Mouse (Mus musculus): ENCODE results near the gene Klhdc2. TPM values are rescaled to one million over a fixed set of nuclear protein-coding genes. Genes with fewer than 3 reads are reported as not detected.
A peak's percentile ranks its signal among the peaks of the same experiment; 100 is the strongest.

Klhdc2 gene
- total and polyA plus RNA-seq, 3 experiments, result 46.7 to 114 (median 93.1) TPM

GRCm38 (mm10) chr12:69287535-69287934 lies 8.9 kb upstream of the Klhdc2 start:
- TF ChIP-seq CTCF (IDR thresholded peaks at IDR 0.05) (no peak), EP300 (IDR thresholded peaks at IDR 0.05; ENCODE audit: insufficient read depth, low read depth, low read length) (no peak), POLR2A (IDR thresholded peaks at IDR 0.05; ENCODE audit: insufficient read depth, low read depth, low read length) (no peak)
- H3K4me3 ChIP-seq, result no peak overlapping the region
- 86% methylated on average over 8 of the region's 8 CpGs for WGBS
- H3K79me2 ChIP-seq (replicated peaks; ENCODE audit: control insufficient read depth, insufficient read depth, low read length), result no peaks in the 10 kb centered on the region
- no peak overlapping the region for H3K27ac ChIP-seq
- no peaks in the 10 kb centered on the region for H3K27me3 ChIP-seq (ENCODE audit: control insufficient read depth, insufficient read depth, low read length)
- intact Hi-C loops (cut with DNase I), result no loop called here
- no peaks in the 10 kb centered on the region for H3K36me3 ChIP-seq (ENCODE audit: control insufficient read depth, insufficient read depth, low read length)
- DNase-seq, result no peak
- H3K4me1 ChIP-seq (ENCODE audit: control insufficient read depth, insufficient read depth, low read length), result no peaks in the 10 kb centered on the region
- H3K9ac ChIP-seq (ENCODE audit: low read depth, low read length), result no peak overlapping the region

- DNase-seq, result no peak
- no peaks in the 10 kb centered on the region for H3K4me1 ChIP-seq (ENCODE audit: control insufficient read depth, insufficient read depth, low read length)
- H3K27me3 ChIP-seq (ENCODE audit: control insufficient read depth, insufficient read depth, low read length), result no peaks in the 10 kb centered on the region
- no peaks in the 10 kb centered on the region for H3K36me3 ChIP-seq (ENCODE audit: control insufficient read depth, insufficient read depth, low read length)
- intact Hi-C loops (cut with DNase I), result no loop called here
- TF ChIP-seq EP300 (IDR thresholded peaks at IDR 0.05; ENCODE audit: insufficient read depth, low read depth, low read length), result no peak
- TF ChIP-seq POLR2A (IDR thresholded peaks at IDR 0.05; ENCODE audit: insufficient read depth, low read depth, low read length), result no peak
- no peak for TF ChIP-seq CTCF (IDR thresholded peaks at IDR 0.05)
- WGBS, result 52% methylated on average over 9 of the region's 9 CpGs
- no peaks in the 10 kb centered on the region for H3K79me2 ChIP-seq (replicated peaks; ENCODE audit: control insufficient read depth, insufficient read depth, low read length)
- no peak overlapping the region for H3K27ac ChIP-seq
- H3K4me3 ChIP-seq, result no peak overlapping the region
- H3K9ac ChIP-seq (ENCODE audit: low read depth, low read length), result no peak overlapping the region
These were observed 7.8 kb upstream of the Klhdc2 start for GRCm38 (mm10) chr12:69288699-69289098.

GRCm38 (mm10) chr12:69292401-69292800 lies 4.1 kb upstream of the Klhdc2 start:
- TF ChIP-seq CTCF (IDR thresholded peaks at IDR 0.05) (no peak), POLR2A (IDR thresholded peaks at IDR 0.05; ENCODE audit: insufficient read depth, low read depth, low read length) (no peak), EP300 (IDR thresholded peaks at IDR 0.05; ENCODE audit: insufficient read depth, low read depth, low read length) (no peak)
- H3K79me2 ChIP-seq (replicated peaks; ENCODE audit: control insufficient read depth, insufficient read depth, low read length), result 0 out of 2 replicates have a peak, but pooled peaks cover 1% of the 10 kb centered on the region
- no peak for DNase-seq
- H3K4me1 ChIP-seq (ENCODE audit: control insufficient read depth, insufficient read depth, low read length), result no peaks in the 10 kb centered on the region
- no peak overlapping the region for H3K27ac ChIP-seq
- no peak overlapping the region for H3K4me3 ChIP-seq
- H3K27me3 ChIP-seq (ENCODE audit: control insufficient read depth, insufficient read depth, low read length), result no peaks in the 10 kb centered on the region
- no peaks in the 10 kb centered on the region for H3K36me3 ChIP-seq (ENCODE audit: control insufficient read depth, insufficient read depth, low read length)
- intact Hi-C loops (cut with DNase I), result no loop called here
- 74% methylated on average over 6 of the region's 6 CpGs for WGBS
- no peak overlapping the region for H3K9ac ChIP-seq (ENCODE audit: low read depth, low read length)

GRCm38 (mm10) chr12:69293815-69294214 lies 2.7 kb upstream of the Klhdc2 start:
- Histone ChIP-seq H3K4me1 (ENCODE audit: control insufficient read depth, insufficient read depth, low read length) (peaks cover 4% of the 10 kb centered on the region), H3K27ac (no peak overlapping the region), H3K36me3 (ENCODE audit: control insufficient read depth, insufficient read depth, low read length) (peaks cover 6% of the 10 kb centered on the region), H3K27me3 (ENCODE audit: control insufficient read depth, insufficient read depth, low read length) (no peaks in the 10 kb centered on the region), H3K4me3 (no peak overlapping the region), H3K79me2 (replicated peaks; ENCODE audit: control insufficient read depth, insufficient read depth, low read length) (peaks cover 3% of the 10 kb centered on the region; the same call in 1 of the 2 replicates), H3K9ac (ENCODE audit: low read depth, low read length) (no peak overlapping the region)
- 21% methylated on average over 2 of the region's 2 CpGs for WGBS
- DNase-seq, result no peak
- intact Hi-C loops (cut with DNase I), result no loop called here
- TF ChIP-seq CTCF (IDR thresholded peaks at IDR 0.05), result no peak
- TF ChIP-seq POLR2A (IDR thresholded peaks at IDR 0.05; ENCODE audit: insufficient read depth, low read depth, low read length), result no peak
- no peak for TF ChIP-seq EP300 (IDR thresholded peaks at IDR 0.05; ENCODE audit: insufficient read depth, low read depth, low read length)

- WGBS, result 76% methylated on average over 2 of the region's 2 CpGs
These were observed 1.5 kb upstream of the Klhdc2 start for GRCm38 (mm10) chr12:69294936-69295335.

GRCm38 (mm10) chr12:69295651-69296050 lies 830 bp upstream of the Klhdc2 start:
- Histone ChIP-seq H3K36me3 (ENCODE audit: control insufficient read depth, insufficient read depth, low read length) (peaks cover 6% of the 10 kb centered on the region), H3K79me2 (replicated peaks; ENCODE audit: control insufficient read depth, insufficient read depth, low read length) (peaks cover 3% of the 10 kb centered on the region; the same call in 1 of the 2 replicates), H3K27me3 (ENCODE audit: control insufficient read depth, insufficient read depth, low read length) (no peaks in the 10 kb centered on the region), H3K9ac (ENCODE audit: low read depth, low read length) (no peak overlapping the region), H3K4me3 (no peak overlapping the region), H3K4me1 (ENCODE audit: control insufficient read depth, insufficient read depth, low read length) (peaks cover 6% of the 10 kb centered on the region), H3K27ac (peak overlapping the region; percentile 95)
- WGBS, result 82% methylated on average over 4 of the region's 4 CpGs
- peak in 1 of 2 experiments; percentile 34 for DNase-seq
- TF ChIP-seq CTCF (IDR thresholded peaks at IDR 0.05) (no peak), POLR2A (IDR thresholded peaks at IDR 0.05; ENCODE audit: insufficient read depth, low read depth, low read length) (no peak), EP300 (IDR thresholded peaks at IDR 0.05; ENCODE audit: insufficient read depth, low read depth, low read length) (no peak)
- intact Hi-C loops (cut with DNase I), result loop anchor here (2.0 to 5.0 kb wide), 2 partner anchors 55 to 98 kb away; partner anchors contain the start of genes Dnaaf2, Gm49383 and Klhdc1

More at GRCm38 (mm10) chr12:69294936-69295335, 1.5 kb upstream of the Klhdc2 start:
- TF ChIP-seq POLR2A (IDR thresholded peaks at IDR 0.05; ENCODE audit: insufficient read depth, low read depth, low read length) (no peak), EP300 (IDR thresholded peaks at IDR 0.05; ENCODE audit: insufficient read depth, low read depth, low read length) (no peak), CTCF (IDR thresholded peaks at IDR 0.05) (no peak)
- H3K27ac ChIP-seq, result no peak overlapping the region
- intact Hi-C loops (cut with DNase I), result loop anchor here (5.0 kb wide), 1 partner anchor 98 kb away; the partner anchor contains the start of genes Dnaaf2 and Gm49383
- no peak overlapping the region for H3K4me3 ChIP-seq
- peaks cover 3% of the 10 kb centered on the region; the same call in 1 of the 2 replicates for H3K79me2 ChIP-seq (replicated peaks; ENCODE audit: control insufficient read depth, insufficient read depth, low read length)
- no peak for DNase-seq
- peaks cover 6% of the 10 kb centered on the region for H3K36me3 ChIP-seq (ENCODE audit: control insufficient read depth, insufficient read depth, low read length)
- peaks cover 6% of the 10 kb centered on the region for H3K4me1 ChIP-seq (ENCODE audit: control insufficient read depth, insufficient read depth, low read length)
- no peaks in the 10 kb centered on the region for H3K27me3 ChIP-seq (ENCODE audit: control insufficient read depth, insufficient read depth, low read length)
- no peak overlapping the region for H3K9ac ChIP-seq (ENCODE audit: low read depth, low read length)
